Mouse (Mus musculus): ENCODE results near the gene Gm45062. TPM values are rescaled to one million over a fixed set of nuclear protein-coding genes. Genes with fewer than 3 reads are reported as not detected.

Gene Gm45062
- polyA plus RNA-seq, 1 experiment from 2014 or later = 9.1 TPM

DNA sequence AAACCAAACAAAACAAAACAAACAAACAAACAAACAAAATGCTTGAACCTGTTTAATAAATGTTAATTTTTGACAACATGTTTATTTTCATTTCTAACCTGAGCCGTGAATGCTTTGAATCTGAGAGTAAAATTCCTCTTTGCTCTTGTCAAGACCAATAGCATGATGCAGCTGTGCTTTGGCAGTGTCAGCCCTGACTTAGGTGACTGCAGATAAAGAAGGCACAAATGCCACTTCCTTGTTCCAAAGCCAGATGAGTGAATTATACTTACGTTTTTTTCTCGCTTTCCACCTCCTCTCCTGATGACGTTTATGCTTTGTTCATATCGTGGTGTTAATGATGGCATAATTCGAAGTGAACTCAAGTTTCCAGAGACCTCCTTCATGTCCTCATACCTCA, 131.0 kb downstream of the Gm45062 start:
- peaks cover 3% of the 10 kb centered on the region; the same call in 1 of the 2 replicates for H3K4me1 ChIP-seq
- DNase-seq (ENCODE audit: low spot score) = no peak
- H3K9me3 ChIP-seq = no peaks in the 10 kb centered on the region
- no peak overlapping the region for H3K27ac ChIP-seq
- no peaks in the 10 kb centered on the region for H3K36me3 ChIP-seq
- WGBS = 91% methylated on average over 6 of the region's 6 CpGs
- no peak overlapping the region for H3K4me3 ChIP-seq
- H3K27me3 ChIP-seq (ENCODE audit: insufficient read depth, poor library complexity, severe bottlenecking) = no peaks in the 10 kb centered on the region

DNA sequence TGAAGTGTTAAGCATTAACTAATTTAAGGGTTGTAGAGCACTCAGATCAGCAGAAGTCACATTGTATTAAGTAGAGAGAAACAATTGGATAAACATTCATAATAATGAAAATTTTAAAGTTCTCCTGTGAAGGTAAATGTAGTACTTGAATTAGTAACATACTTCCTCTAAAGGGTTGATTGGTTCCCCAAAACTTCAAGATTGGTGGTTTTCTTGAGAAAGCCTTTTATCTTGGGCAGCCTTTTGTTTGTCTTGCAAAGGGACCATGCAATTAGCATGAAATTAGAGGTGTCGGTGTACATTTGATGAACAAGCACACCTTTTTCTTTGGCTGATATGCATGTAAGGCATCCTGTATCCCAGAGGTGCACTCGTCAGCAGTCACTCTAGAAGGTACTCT, 131.7 kb downstream of the Gm45062 start:
- H3K4me3 ChIP-seq = no peak overlapping the region
- WGBS = 87% methylated on average over 2 of the region's 2 CpGs
- no peaks in the 10 kb centered on the region for H3K27me3 ChIP-seq (ENCODE audit: insufficient read depth, poor library complexity, severe bottlenecking)
- no peaks in the 10 kb centered on the region for H3K36me3 ChIP-seq
- no peak overlapping the region for H3K27ac ChIP-seq
- H3K4me1 ChIP-seq = peaks cover 3% of the 10 kb centered on the region; the same call in 1 of the 2 replicates
- DNase-seq (ENCODE audit: low spot score) = no peak
- no peaks in the 10 kb centered on the region for H3K9me3 ChIP-seq

DNA sequence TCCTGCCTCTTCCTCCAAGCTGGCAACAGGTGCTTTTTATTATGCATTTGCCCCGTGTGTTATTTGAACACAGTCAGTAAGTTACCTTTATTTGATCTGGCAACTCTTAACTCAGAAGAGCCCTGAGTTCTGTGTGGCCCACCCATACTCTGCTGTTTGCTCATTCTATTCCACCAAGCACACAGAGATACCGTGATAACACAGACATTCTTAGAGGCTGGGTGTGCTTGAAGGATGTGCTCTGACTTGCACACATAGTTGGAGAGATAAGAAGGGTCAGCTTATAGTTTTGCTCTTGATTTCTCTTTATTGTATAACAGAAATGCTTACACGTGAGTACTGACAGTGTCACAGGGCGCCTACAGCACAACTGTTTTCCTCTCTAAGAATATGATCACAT, 133.8 kb downstream of the Gm45062 start:
- peaks cover 9% of the 10 kb centered on the region; the same call in 1 of the 2 replicates for H3K4me1 ChIP-seq
- H3K9me3 ChIP-seq = no peaks in the 10 kb centered on the region

DNA sequence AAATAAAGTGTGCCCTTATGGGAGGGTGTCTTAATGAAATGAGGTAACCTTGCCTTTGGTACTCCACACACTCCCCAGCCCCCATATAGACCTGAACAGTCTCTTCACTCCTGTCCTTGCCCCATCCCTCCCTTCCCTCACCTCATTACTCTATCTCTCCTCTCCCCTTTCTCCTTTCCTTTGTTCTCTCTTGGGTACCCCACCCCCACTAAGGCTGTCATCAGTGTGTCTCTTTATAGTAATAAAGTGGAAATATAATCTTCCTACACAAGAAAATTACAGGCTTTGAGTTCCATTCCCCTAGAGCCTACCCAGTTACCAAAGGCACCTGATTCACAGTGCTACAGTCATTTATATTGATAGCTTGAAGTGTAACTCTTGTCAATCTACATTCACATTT, 134.8 kb downstream of the Gm45062 start:
- Histone ChIP-seq H3K27me3 (ENCODE audit: insufficient read depth, poor library complexity, severe bottlenecking) (no peaks in the 10 kb centered on the region), H3K9me3 (no peaks in the 10 kb centered on the region), H3K4me1 (peaks cover 9% of the 10 kb centered on the region; the same call in 1 of the 2 replicates), H3K4me3 (no peak overlapping the region), H3K27ac (no peak overlapping the region), H3K36me3 (no peaks in the 10 kb centered on the region)
- no peak for DNase-seq (ENCODE audit: low spot score)

More for the DNA sequence above, 133.8 kb downstream of the Gm45062 start:
- H3K36me3 ChIP-seq = no peaks in the 10 kb centered on the region
- H3K27me3 ChIP-seq (ENCODE audit: insufficient read depth, poor library complexity, severe bottlenecking) = no peaks in the 10 kb centered on the region
- DNase-seq (ENCODE audit: low spot score) = no peak
- no peak overlapping the region for H3K27ac ChIP-seq
- H3K4me3 ChIP-seq = no peak overlapping the region
- WGBS = 63% methylated on average over 4 of the region's 4 CpGs

DNA sequence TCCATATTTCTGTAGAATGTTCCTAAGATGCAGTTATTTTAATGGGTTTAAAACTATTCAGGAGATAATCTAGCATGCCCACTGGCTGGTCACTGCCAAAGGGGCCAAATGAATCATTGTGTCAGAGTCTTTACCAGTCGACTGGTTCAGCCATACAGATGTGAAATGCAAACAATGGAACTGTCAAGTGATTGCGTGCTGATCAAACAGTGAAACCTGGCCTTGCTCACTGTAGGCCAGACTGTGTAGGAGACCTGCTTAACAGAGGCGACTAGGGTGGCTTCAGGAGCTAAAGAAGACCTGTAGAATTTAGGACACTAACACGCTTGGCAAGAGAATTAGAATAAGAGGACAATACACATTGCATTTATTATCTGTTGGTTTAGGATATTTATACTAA, 135.8 kb downstream of the Gm45062 start:
- Histone ChIP-seq H3K36me3 (no peaks in the 10 kb centered on the region), H3K27me3 (ENCODE audit: insufficient read depth, poor library complexity, severe bottlenecking) (no peaks in the 10 kb centered on the region), H3K9me3 (no peaks in the 10 kb centered on the region), H3K4me1 (peaks cover 9% of the 10 kb centered on the region; the same call in 1 of the 2 replicates), H3K4me3 (no peak overlapping the region), H3K27ac (no peak overlapping the region)
- 60% methylated on average over 4 of the region's 4 CpGs for WGBS
- no peak for DNase-seq (ENCODE audit: low spot score)

DNA sequence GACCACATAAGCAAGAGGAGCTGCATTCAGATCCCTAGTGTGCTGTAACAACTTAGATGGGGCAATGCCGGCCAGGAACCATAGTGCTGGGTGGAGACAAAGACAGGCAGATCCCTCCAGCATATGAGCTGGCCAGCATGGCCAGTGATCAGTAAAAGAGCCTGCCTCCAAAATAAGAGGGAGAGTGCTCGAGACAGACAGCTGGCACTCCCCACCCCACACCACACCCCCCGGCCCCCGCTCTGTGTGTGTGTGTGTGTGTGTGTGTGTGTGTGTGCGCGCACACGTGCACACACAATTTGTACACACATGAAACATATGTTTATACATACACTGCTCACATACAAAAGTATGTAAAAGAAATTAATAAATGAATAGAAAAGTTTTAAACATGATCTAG, 138.0 kb downstream of the Gm45062 start:
- no peaks in the 10 kb centered on the region for H3K9me3 ChIP-seq
- WGBS = 85% methylated on average over 7 of the region's 7 CpGs
- H3K36me3 ChIP-seq = 0 out of 2 replicates have a peak, but pooled peaks cover 2% of the 10 kb centered on the region
- H3K4me3 ChIP-seq = no peak overlapping the region
- H3K27ac ChIP-seq = no peak overlapping the region
- peaks cover 9% of the 10 kb centered on the region; the same call in 1 of the 2 replicates for H3K4me1 ChIP-seq
- no peaks in the 10 kb centered on the region for H3K27me3 ChIP-seq (ENCODE audit: insufficient read depth, poor library complexity, severe bottlenecking)
- DNase-seq (ENCODE audit: low spot score) = no peak

DNA sequence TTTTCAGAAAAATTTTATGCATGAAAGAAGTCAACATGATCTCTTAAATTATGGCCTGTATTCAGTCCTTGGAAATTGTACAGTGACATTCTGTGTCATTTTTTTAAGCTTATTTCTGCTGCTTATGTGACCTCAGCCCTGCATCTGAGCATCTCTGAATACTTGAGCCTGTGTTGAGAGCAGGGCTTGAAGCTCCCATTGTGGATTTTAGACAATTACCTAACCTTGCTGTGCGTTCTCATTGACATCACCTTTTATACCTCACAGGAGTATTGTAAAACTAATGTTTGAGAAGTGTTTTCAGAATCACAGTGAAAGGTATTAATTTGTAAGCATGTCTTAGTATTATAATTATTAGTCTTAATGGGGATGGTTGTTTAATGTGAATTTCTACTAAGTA, 140.5 kb downstream of the Gm45062 start:
- no peak for DNase-seq (ENCODE audit: low spot score)
- no peaks in the 10 kb centered on the region for H3K27me3 ChIP-seq (ENCODE audit: insufficient read depth, poor library complexity, severe bottlenecking)
- WGBS = 88% methylated on average over 1 of the region's 1 CpGs
- H3K36me3 ChIP-seq = 0 out of 2 replicates have a peak, but pooled peaks cover 2% of the 10 kb centered on the region
- H3K4me1 ChIP-seq = 0 out of 2 replicates have a peak, but pooled peaks cover 9% of the 10 kb centered on the region
- H3K4me3 ChIP-seq = no peak overlapping the region
- no peak overlapping the region for H3K27ac ChIP-seq
- no peaks in the 10 kb centered on the region for H3K9me3 ChIP-seq

DNA sequence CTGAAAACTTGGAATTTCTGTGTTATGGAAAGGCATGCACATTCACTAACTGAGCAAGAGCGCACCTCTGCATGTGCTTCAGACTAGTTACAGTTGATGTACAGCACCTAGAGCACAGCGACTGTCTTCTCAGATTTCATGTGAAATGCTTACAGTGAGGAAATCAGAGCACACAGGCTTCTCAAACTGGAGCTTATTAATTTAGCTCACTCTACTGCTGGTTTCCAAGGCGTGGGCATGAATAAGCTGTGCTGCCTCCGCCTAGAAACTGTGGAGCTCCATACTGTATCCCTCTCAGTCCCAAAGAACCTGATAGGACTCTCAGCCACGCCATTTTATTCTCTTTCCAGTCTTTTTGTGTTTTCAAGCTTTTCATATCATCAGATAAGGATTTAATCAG, 143.9 kb downstream of the Gm45062 start:
- Histone ChIP-seq H3K36me3 (0 out of 2 replicates have a peak, but pooled peaks cover 2% of the 10 kb centered on the region), H3K4me1 (no peaks in the 10 kb centered on the region), H3K27ac (no peak overlapping the region), H3K4me3 (no peak overlapping the region), H3K9me3 (no peaks in the 10 kb centered on the region), H3K27me3 (ENCODE audit: insufficient read depth, poor library complexity, severe bottlenecking) (no peaks in the 10 kb centered on the region)
- 89% methylated on average over 5 of the region's 5 CpGs for WGBS
- DNase-seq (ENCODE audit: low spot score) = no peak

DNA sequence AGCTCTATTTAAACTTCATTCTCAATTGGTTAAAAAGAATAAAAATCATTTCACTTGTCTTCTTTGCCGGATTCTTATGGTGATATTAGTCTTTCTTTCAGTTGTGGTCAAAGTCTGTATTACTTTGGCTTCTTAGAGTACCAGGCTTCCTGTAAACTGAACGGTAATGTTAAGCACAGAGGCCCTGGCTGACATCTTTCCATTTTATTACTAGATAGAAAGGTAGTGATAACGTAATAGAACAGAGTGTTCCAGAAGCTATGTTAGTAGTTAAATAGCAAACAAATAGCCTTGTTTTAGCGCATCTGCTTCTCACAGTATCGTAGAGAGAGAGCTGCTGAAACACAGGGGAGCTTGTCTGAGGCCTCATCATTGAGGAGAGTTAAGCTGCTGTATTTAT, 146.6 kb downstream of the Gm45062 start:
- DNase-seq (ENCODE audit: low spot score) = no peak
- Histone ChIP-seq H3K9me3 (no peaks in the 10 kb centered on the region), H3K27ac (no peak overlapping the region), H3K4me1 (peaks cover 3% of the 10 kb centered on the region; the same call in 1 of the 2 replicates), H3K27me3 (ENCODE audit: insufficient read depth, poor library complexity, severe bottlenecking) (no peaks in the 10 kb centered on the region), H3K36me3 (0 out of 2 replicates have a peak, but pooled peaks cover 2% of the 10 kb centered on the region), H3K4me3 (no peak overlapping the region)
- WGBS = 86% methylated on average over 5 of the region's 5 CpGs

DNA sequence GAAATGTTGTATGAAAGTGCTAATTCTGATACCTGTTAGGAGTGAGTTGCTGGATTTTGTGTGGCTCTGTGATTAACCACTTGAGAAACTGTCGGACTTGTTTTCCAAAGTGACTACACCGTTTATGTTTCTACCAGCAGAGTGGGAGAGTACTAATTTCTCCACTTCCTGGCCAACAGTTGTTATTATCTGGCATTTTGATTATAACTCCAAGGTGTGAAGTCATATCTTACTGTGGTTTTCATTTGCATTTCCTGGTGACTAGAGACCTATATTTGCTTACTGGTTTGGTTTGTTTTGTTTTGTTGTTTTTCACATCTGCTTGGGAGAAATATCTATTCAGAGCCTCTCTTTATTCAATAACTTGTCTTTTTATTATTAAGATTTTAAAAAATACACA, 149.1 kb downstream of the Gm45062 start:
- no peak for DNase-seq (ENCODE audit: low spot score)
- peaks cover 3% of the 10 kb centered on the region; the same call in 1 of the 2 replicates for H3K4me1 ChIP-seq
- H3K4me3 ChIP-seq = no peak overlapping the region
- no peak overlapping the region for H3K27ac ChIP-seq
- 86% methylated on average over 2 of the region's 2 CpGs for WGBS
- no peaks in the 10 kb centered on the region for H3K9me3 ChIP-seq
- no peaks in the 10 kb centered on the region for H3K27me3 ChIP-seq (ENCODE audit: insufficient read depth, poor library complexity, severe bottlenecking)
- no peaks in the 10 kb centered on the region for H3K36me3 ChIP-seq

DNA sequence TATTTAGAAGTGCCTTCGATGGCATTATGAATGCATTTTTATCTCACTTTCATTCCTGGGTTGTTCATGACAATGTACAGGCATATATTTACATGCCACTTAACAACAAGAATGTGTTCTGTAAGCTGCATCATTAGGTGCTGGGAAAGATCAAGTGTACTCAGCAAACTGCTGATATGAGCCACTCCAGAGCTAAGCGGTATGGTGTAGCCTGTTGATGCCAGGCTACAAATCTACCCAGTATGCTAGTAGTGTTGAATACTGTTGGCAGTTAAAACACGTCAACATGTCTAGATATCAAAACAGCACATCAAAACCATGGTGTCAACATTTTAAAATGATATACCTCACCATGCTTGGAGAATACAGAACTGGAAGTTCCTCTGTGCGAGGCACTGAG, 150.6 kb downstream of the Gm45062 start:
- Histone ChIP-seq H3K36me3 (no peaks in the 10 kb centered on the region), H3K27ac (no peak overlapping the region), H3K27me3 (ENCODE audit: insufficient read depth, poor library complexity, severe bottlenecking) (no peaks in the 10 kb centered on the region), H3K4me3 (no peak overlapping the region), H3K4me1 (peaks cover 3% of the 10 kb centered on the region; the same call in 1 of the 2 replicates), H3K9me3 (no peaks in the 10 kb centered on the region)
- DNase-seq (ENCODE audit: low spot score) = no peak
- WGBS = 43% methylated on average over 4 of the region's 4 CpGs

DNA sequence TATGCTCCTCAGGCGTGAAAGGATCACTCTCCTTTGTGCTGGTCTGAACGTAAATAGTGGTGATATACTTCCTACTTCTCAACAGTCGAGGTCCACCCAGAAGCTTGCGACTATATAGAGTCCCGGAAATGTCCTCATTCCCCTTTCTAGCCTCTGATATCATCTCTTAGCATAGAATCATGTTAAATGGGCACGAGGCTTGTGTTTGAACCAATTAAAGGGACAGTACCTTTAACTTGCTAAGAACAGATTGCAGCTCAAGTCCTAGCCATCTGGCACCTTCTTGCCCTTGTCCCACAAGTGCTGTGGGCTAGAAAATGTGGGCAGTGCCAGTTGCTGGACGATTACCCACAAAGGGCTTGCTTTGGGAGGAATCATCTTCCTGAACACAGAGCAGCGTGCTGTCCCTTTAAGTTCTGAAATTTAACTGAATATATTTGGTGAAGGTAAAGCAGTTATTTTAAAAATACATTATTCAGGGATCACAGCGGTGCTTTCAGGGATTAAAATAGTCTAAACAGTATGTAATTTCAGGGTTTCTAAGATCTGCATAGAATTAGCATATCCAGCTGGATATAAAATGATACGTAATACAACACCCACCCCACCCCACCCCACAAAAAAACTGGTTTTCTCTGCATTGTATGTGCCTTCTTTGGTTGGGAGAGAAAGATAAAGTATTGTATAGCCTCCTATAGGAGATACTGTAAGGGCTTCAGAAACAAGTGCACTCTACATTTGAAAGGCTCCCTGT, 153.8 kb downstream of the Gm45062 start:
- H3K36me3 ChIP-seq = no peaks in the 10 kb centered on the region
- no peaks in the 10 kb centered on the region for H3K9me3 ChIP-seq
- H3K4me3 ChIP-seq = no peak overlapping the region
- H3K27me3 ChIP-seq (ENCODE audit: insufficient read depth, poor library complexity, severe bottlenecking) = no peaks in the 10 kb centered on the region
- 82% methylated on average over 10 of the region's 10 CpGs for WGBS
- no peak for DNase-seq (ENCODE audit: low spot score)
- peaks cover 3% of the 10 kb centered on the region; the same call in 1 of the 2 replicates for H3K4me1 ChIP-seq
- H3K27ac ChIP-seq = no peak overlapping the region

DNA sequence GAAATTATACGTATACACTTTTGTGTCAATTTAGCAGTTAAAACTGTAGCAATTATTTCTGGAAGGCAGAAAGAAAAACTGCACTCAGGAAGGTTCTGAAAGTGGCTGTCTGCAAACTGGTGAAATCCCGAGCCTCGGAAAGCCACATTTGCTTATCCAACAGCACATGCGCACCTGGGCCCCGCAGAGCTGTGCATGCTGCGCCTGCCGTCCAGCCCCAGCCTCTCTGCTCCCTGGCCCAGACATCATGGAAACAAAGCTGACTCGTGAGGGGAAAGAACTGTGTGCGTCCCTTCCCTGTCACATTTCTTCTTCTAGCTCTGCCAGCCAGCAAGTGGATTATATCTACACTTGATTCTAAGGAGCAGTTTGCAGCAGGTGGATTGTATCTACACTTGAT, 154.8 kb downstream of the Gm45062 start:
- no peaks in the 10 kb centered on the region for H3K27me3 ChIP-seq (ENCODE audit: insufficient read depth, poor library complexity, severe bottlenecking)
- DNase-seq (ENCODE audit: low spot score) = no peak
- no peaks in the 10 kb centered on the region for H3K36me3 ChIP-seq
- no peak overlapping the region for H3K4me3 ChIP-seq
- 56% methylated on average over 9 of the region's 9 CpGs for WGBS
- H3K9me3 ChIP-seq = no peaks in the 10 kb centered on the region
- H3K4me1 ChIP-seq = peaks cover 3% of the 10 kb centered on the region; the same call in 1 of the 2 replicates
- no peak overlapping the region for H3K27ac ChIP-seq

All from heart, embryonic 10.5 days (tissue).